Mouse (Mus musculus) lung, postnatal 36 days (tissue): ENCODE results near the gene Gm45208.
A peak's percentile ranks its signal among the peaks of the same experiment; 100 is the strongest.
"Not testable (repeated sequence)": the region's sequence is repeated elsewhere in the genome, so short reads cannot be mapped to it uniquely, and the experiment has no call there.

Source experiments
- DNase-seq: peaks from one replicate; pipeline ENCODE4 v3.0.0; 2022; ENCODE audit warnings: mixed read lengths

Gene Gm45208

GRCm38 (mm10) chrX:7721514-7722281 lies at the start of gene Gm45208:
Gene Gm45208 (plus strand): TSS chrX:7722245.
- DNase-seq: peak; percentile 82

DNA sequence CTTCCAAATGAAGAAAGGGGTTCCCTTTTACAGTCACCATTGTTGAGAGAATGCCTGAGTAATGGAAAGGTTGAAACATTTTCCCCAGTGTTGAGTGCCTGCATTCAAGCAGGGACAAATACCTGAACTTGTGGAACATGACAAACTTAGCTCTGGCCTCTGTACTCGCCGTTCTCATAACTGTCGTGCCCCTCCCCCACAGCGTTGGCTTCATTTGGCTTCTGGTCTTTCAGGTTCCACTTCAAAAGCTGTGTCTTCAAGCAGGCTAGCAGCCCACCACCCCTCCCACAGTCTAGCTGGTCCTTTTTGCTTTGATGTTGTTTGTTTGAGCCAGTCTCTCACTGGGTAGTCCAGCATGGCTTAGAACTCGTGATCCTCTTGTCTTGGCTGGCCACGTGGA lies 49.3 kb upstream of the Gm45208 start:
- DNase-seq: peak; percentile 63

- peak; percentile 63 for DNase-seq
These were observed 48.3 kb upstream of the Gm45208 start for GRCm38 (mm10) chrX:7673578-7674281.

GRCm38 (mm10) chrX:7674284-7675000 lies 47.6 kb upstream of the Gm45208 start:
- peak; percentile 13 for DNase-seq

DNA sequence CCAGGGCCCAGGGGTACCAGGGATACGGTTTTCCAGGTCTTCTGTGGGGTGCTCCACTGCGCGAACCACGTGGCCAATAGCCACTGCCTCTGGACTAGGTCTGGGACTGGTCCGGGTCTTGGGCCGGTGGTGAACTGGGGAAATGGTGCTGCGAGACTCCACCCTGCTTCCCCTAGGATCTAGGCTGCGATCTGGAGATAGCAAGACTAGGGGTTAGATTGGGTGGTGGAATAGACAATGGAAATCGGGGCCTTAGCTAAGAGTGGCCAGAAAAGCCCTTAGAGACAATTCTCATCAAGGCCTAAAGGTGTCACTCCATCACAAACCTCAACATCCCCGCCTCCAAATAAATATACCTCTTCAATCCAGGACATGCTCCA lies 47.1 kb upstream of the Gm45208 start:
- no peak for DNase-seq

GRCm38 (mm10) chrX:7678986-7679385 lies 43.1 kb upstream of the Gm45208 start:
- DNase-seq: no peak

DNA sequence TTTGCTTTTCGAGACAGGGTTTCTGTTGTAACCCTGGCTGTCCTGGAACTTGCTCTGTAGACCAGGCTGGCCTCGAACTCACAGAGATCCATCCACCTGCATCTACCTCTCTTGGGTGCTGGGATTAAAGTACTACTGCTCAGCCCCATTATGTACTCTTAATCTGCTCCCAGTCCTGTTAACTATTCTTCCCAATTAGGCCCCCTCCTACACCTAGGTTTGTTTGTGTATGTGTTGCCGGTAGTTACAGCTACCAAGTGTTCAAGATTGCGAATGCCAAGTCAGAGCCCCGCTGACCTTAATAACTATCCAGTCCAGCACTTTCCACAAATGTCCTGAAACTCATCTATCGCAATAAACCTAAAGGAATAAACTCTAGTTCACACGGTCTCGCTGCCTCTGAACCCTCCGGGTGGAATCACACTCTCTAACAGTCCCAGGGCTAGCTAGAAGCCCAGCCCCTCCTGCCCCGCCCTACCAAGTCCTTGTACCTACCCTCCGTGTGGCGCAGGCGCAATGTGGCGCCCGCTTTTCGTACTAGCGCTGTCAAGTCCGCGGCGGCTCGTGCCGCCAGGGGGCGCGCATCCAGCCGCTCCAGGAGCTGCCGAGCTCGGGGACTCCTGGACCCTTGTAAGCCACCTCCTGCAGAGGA lies 42.5 kb upstream of the Gm45208 start:
- DNase-seq: peak; percentile 95

- no peak for DNase-seq
These were observed 42.0 kb upstream of the Gm45208 start for GRCm38 (mm10) chrX:7680057-7680412.

DNA sequence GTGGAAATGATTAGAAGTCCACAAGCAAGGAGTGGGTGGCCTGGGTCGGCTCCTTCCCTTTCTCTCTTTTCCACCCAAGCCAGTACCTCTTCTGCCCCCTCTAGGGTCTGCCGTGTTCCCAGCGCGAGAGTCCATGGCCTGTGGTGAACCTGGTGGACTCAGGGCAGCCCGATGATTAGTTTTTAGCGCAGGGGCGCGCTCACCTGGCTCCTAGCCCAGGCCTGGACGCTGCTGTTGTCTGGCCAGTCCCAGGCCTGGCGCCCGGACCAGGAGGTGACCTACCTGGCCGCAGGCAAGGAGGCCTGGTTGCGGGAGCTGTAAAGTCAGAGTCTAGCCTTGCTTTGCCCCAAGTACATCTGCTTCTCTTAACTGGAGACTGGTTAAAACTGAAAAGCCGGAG lies 41.2 kb upstream of the Gm45208 start, which contains the start of gene Magix:
Gene Magix (minus strand): TSS at position 388 of the 400 bp plus-strand sequence.
- DNase-seq: peak; percentile 33

- DNase-seq: no peak
These were observed 33.7 kb upstream of the Gm45208 start for GRCm38 (mm10) chrX:7688321-7688720.

GRCm38 (mm10) chrX:7690486-7690885 lies 31.6 kb upstream of the Gm45208 start:
- peak; percentile 50 for DNase-seq

DNA sequence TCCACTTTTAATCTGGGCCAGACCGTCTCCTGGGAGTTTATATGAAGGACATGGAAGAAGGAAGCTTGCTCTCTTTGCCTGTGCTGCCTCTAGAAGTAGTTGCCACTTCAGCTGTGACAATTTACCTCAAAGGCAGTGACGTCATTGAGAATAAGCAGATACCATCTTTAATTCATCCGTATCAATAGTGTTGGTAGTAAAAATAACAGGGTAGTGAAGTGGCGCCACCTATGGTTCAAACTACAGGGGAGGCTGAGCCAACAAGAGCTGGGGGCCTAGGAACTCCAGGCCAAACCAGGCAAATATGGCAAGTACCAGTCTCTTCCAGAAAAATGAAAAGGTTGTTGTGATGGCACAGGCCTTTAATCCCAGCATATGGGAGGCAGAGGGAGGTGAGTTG lies 29.2 kb upstream of the Gm45208 start:
- DNase-seq: peak; percentile 68

- DNase-seq: no peak
These were observed 25.5 kb upstream of the Gm45208 start for GRCm38 (mm10) chrX:7696520-7696919.

DNA sequence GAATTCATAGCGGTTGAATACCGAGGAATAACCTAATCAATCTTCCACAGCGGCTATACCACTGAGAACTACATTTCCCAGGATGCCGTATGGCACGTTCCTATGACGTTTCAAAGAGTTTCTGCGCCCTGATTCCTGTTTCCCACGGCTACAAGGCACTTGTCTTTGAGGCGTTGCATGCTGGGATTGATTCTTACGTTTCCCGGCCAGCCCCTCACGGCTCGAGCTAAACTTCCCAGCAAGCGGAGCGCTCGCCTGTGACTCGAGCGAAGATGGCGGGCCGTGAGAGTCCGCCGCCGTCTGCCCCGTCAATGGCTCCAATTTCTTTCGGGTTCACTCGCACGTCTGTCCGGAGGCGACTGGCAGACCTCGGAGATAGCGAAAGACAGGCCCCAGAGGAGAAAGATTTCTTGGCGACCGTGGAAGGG lies 25.1 kb upstream of the Gm45208 start, which contains the start of gene Gpkow:
Gene Gpkow (plus strand): TSS at position 178 of the 428 bp plus-strand sequence.
- peak; percentile 94 for DNase-seq

DNA sequence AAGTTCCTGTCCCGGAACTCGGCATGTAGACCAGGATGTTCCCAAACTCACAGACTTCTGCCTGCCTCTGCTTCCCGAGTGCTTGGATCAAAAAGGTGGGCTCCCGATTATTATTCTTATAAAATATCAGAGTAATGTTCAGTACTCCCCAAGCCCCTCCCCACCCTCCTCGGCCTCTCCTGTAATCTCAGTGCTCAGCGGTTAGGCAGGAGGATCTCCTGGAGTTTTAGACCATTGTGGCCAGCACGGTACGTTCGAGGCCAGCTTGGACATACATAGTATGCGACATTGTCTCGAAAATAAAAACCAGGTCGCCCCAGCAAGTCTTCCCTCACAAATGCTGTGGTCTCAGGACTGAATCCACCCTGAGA lies 8.3 kb upstream of the Gm45208 start:
- not testable (repeated sequence) for DNase-seq

DNA sequence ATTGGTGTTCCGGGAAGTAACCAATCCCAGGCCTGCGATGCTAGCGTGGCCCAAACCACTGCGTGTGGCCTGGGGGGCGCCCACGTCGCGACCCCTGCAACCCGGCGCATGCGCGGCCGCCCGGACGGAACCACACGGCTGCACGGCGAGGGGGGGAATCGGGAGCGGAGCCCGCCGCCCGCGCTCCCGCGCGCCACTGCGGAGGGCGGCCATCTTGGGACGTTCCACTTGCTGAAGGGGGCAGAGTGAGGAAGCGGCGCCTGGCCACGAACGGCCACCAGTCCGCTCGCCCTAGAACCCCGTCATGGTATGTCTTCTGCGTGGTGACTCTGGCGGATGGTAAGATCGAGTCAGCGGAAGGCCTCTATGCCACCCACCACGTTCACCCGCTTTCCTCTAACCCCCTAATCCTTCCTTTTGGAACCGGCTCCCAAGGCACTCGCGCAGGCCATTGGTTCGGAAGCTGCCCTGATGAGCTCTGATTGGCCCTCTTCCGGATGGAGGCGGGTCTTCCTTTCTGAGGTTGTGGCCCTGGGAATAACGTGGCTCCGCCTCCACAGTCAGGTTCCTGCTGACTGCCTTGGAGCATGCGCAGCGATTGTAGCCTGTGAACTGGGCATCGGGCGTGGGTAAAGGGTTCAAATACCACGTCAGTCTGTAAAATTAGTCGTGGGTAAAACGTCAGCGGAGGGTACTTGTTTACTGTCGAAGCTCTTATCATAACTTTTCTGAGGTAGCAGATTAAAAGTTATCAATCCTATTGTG lies 7.7 kb upstream of the Gm45208 start, which contains the start of gene Wdr45:
Gene Wdr45 (plus strand): TSS at position 199 of the 765 bp plus-strand sequence.
- DNase-seq: peak; percentile 98

GRCm38 (mm10) chrX:7716058-7716457 lies 6.0 kb upstream of the Gm45208 start:
- peak; percentile 29 for DNase-seq

DNA sequence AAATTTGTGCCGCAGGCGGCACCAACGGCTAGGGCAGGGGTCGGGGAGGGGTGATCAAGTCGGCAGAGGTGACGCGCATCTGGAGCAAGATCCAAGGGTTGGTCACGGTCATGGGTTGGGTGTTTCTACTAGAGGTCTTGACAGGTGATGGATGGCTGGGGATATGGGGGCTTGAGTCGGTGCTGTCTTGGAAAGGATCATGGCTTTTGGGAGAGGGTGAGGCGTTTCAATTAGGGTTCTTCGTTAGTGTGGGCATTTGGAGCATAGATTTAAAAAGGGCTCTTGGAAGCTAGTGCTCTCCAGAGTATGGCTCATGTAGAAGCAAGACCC lies 202 bp downstream of the Gm45208 start:
- DNase-seq: no peak

DNA sequence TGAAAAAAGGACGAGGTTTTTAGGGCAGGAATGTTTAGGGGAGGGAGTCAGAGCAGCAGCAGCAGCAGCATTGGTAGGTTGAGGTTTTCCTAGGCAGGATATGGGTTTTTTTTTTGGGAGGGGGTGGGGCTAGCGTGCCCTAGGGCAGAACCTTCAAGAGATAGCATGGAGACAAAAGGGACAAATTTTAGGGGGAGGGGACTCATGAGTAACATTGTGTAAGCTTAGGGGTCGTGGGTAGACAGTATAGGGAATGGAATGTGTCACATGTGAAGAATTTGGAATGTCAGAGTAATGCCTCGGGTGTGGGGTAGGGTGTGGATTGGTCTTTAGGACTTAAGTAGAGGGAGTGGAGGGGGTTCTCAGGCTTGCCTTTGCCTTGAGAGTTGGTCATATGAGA lies 646 bp downstream of the Gm45208 start:
- no peak for DNase-seq

DNA sequence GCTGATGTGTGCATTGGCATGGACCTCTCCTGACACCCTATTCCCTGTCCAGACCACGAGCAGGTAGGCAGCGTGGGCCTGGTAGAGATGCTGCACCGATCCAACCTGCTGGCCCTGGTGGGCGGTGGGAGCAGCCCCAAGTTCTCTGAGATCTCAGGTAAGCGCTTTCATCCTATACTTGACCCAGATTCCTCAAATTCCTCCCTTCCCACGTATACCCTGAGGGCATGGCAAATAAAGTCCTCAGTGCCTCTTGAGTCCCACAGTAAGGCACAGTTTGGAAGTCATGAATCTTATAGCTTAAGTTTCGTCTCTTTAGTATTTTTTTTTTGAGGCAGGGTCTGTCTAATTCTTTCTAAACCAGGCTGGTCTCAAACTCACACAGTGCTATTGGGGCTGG lies 2.1 kb downstream of the Gm45208 start:
- peak; percentile 17 for DNase-seq

- DNase-seq: no peak
These were observed 3.8 kb downstream of the Gm45208 start for GRCm38 (mm10) chrX:7725841-7726240.

DNA sequence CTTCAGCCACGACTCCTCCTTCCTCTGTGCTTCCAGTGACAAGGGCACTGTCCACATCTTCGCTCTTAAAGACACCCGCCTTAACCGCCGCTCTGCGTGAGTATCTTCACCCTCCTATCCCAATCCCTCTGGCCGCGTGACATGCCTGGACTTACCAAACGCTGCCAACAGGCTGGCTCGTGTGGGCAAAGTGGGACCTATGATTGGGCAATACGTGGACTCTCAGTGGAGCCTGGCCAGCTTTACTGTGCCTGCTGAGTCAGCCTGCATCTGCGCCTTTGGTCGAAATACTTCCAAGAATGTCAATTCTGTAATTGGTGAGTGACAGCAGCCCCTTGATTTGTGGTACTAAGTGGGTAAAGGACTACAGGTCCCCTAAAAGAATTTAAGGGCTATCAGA lies 5.1 kb downstream of the Gm45208 start:
- peak; percentile 42 for DNase-seq
